Mouse (Mus musculus) frontal cortex, adult (tissue): ENCODE data around the gene Zdhhc18.

Experiments used
- ATAC-seq: cut with Nextera tagmentation; 2 replicates; pipeline ENCODE4 v1.9.2; 2017; ENCODE audit warnings: mild to moderate bottlenecking, moderate library complexity, mixed read lengths; ENCODE audit not compliant: low TSS enrichment

The Zdhhc18 gene

GRCm38 (mm10) chr4:133630326-133630920 lies 19.5 kb downstream of the Zdhhc18 start:
- ATAC-seq = no peak

- no peak for ATAC-seq
Measured at GRCm38 (mm10) chr4:133629191-133629590, 20.8 kb downstream of the Zdhhc18 start.

- ATAC-seq = no peak
Measured at GRCm38 (mm10) chr4:133628517-133628916, 21.4 kb downstream of the Zdhhc18 start.

DNA sequence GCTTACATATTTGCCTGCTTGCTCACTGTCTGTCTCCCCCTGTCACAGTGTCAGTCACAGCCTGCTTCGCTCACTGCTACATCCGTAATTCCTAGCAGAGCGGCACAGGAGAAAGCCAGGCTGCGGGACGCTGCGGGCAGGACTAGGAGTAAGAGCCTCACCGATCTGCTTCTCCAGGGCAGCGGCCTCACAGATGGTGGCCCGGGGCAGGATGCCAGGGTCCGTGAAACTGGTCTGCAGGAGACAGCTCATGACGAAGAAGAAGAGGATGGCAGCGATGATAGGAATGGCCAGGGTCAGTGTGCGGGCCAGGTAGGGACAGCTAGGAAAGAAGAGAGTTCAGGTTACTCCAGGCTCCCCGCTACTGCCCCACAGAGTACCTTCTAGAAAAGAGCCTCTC lies 22.9 kb downstream of the Zdhhc18 start:
- no peak for ATAC-seq

- ATAC-seq = no peak
Measured at GRCm38 (mm10) chr4:133626621-133627020, 23.3 kb downstream of the Zdhhc18 start.

- no peak for ATAC-seq
Measured at GRCm38 (mm10) chr4:133626221-133626620, 23.7 kb downstream of the Zdhhc18 start.

- ATAC-seq = no peak
Measured at GRCm38 (mm10) chr4:133625621-133626071, 24.3 kb downstream of the Zdhhc18 start.

- ATAC-seq = no peak
Measured at GRCm38 (mm10) chr4:133624830-133625229, 25.1 kb downstream of the Zdhhc18 start.

- ATAC-seq = no peak
Measured at GRCm38 (mm10) chr4:133622161-133622695, 27.7 kb downstream of the Zdhhc18 start.

- no peak; the same call in 1 of the 2 replicates for ATAC-seq
Measured at GRCm38 (mm10) chr4:133620668-133621067, 29.3 kb downstream of the Zdhhc18 start.

DNA sequence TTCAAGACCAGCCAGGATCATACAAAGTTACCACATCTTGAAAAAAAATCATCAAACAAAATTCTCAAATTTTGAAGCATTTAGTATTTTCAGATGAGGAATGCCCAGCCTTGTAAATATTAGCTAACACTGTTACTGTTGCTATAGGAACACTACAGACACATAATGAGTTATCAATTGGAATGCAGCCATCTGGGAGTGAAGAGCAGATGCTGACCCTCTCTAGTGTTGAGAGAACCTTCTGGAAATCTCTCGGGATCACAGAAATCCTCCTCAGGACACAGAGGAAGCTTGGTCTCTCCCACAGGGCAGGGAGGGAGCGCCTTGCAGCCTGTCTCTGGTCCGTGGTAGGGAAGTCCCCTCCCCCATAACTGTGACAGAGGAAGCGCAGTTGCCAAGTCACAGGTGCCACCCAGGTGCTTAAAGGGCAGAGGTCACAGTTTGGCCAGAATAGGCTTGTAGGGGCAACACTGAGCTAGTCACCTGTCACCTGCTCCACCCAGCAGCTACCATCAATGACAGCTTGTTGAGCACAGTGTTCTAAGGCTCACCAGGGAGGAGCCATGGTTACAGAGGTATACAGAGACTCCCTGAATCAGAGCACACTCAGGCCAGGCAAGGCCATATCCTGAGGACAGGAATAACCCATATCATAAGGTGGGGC lies 30.3 kb downstream of the Zdhhc18 start:
- no peak for ATAC-seq

DNA sequence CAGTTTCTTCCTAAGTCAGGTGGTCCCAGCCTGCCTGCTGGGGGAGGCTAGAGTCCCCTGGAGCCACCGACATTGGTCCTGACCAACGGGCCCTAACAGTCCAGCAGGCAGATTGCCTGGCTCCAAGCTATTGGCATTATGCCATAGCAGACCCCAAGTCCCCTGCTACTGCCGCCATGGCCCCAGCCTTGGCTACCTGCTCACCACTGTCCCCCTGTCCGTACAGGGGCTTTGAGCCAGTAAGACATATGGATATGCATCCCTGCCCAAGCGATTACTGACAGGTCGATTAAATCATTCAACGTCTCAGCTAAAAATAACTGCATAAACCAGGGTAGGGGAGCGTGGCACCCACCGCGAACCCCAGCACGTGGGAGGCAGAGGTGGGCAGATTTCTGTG lies 32.0 kb downstream of the Zdhhc18 start:
- ATAC-seq = no peak

DNA sequence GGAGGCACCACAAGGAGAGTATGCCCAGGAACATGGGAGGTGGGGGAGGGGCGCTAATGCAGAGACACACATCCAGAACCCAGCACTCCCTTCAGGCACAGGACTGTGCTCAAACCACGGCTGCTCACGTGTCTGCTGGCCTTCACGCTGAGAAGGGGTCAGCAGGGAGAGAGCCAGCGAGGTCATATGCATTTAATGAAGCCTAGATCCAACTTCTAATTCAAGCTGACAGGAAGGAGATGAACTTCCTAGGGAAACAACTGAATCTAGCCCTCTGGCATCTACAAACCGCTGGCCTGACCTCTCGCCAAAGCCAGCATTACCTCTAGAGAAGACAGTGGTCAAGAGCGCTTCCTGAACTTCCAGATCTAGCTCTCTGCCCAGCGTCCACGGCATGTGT lies 34.5 kb downstream of the Zdhhc18 start:
- ATAC-seq = no peak

DNA sequence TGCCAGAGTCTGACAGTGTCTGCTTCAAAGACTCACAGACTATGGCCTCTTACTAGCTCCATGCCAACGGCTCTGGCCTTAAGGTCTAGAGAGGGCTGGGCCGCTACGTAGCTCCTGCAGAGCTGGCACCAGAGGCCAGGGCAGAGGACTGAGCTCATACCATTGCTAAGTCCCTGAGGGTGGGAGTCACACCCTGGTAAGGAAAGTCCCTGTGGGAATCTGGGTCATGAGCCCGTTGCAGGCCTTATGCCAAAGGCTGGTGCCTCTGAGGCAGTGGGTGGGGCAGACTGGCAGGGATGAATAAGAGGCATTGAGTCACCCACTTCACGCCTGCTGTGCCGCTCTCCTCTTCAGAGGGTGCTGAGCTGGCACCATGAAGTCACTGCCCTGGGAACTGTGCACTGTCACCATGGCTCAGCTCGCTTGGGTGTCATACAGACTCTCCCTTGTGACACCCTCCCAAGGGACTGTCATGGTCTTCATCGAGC lies 35.6 kb downstream of the Zdhhc18 start:
- peak; percentile 95 for ATAC-seq

- ATAC-seq = no peak
Measured at GRCm38 (mm10) chr4:133613867-133614266, 36.1 kb downstream of the Zdhhc18 start.

DNA sequence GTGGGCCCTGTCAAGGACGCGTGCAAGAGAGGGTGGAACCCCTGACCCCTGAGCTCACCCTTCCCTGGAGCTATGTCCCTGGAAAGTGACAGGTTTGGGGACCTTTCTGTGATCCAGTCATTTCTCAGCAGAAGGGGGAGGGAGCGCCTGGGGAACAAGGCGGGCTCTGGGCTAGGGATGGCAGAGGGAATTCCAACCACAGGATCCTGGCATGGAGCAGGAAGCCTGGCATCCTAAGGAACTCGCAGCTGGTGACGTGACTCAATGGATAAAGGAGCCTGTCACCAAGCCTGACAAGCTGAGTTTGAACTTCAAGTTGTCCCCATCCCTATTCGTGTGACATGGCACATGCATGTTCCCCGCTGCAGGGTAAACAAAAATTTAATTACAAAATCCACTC lies 36.9 kb downstream of the Zdhhc18 start:
- ATAC-seq = no peak

DNA sequence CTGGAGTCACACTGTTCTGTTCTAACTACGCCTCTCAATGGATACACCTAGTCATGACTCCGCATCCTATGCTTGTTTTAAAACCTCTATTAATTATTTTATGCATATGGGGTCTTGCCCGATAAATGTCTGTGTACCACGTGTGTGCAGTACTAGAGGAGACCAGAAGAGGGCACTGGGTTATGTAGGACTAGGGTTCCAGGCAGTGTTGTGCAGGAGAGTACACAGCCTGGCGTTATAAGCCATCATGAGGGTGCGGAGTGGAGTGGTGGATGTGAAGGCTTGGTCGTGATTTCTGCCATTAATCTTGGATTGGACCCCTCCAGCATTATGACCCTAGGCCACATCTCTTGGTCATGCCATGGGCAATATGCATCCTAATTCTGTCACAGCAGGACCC lies 37.5 kb downstream of the Zdhhc18 start:
- ATAC-seq = no peak

- ATAC-seq = no peak
Measured at GRCm38 (mm10) chr4:133611815-133612214, 38.1 kb downstream of the Zdhhc18 start.

GRCm38 (mm10) chr4:133609719-133610118 lies 40.2 kb downstream of the Zdhhc18 start:
- peak; percentile 44; the same call in 1 of the 2 replicates for ATAC-seq

DNA sequence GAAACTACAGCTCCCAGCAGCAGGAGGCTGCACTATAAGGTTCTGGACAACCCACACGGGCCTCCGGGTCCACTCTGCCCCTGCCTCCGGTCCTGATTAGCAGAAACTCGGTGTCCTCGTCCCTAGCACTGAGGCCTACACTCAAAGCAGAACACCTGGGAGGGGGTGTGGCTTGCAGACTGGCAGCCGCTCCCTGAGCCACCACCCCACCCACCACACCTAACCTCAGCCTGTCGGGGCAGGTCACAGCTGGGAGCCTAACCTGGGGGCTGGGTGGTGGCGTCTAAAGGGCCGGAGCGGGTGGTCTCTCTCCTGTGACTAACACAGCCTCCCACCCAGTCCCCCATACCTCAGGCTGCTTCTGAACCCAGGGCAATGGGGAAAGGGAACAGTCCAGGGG lies 42.7 kb downstream of the Zdhhc18 start:
- no peak for ATAC-seq

DNA sequence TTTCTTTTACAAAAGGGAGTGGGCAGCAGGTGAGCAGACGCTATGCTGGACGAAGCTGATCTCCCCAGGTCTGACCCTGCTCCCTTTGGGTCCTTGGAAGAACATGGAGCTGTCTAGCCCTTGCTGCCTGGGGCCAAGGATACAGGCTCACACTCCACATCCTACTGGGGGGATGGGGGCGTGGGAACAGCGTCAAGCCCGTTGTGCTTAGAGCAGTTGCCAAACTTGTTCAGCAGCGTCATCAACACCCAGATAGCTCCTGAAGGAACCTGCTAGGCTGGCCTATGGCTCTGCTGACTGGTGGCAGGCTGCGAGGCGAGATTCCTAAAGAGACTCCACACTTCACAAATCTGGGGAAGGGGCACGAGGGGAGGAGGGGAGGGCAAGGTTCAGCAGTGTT lies 44.6 kb downstream of the Zdhhc18 start:
- no peak for ATAC-seq

GRCm38 (mm10) chr4:133604856-133605255 lies 45.1 kb downstream of the Zdhhc18 start:
- ATAC-seq = no peak

- no peak for ATAC-seq
Measured at GRCm38 (mm10) chr4:133604175-133604574, 45.8 kb downstream of the Zdhhc18 start.
